Mouse (Mus musculus): Measurements from ENCODE around the gene Iqsec3.

- TF ChIP-seq FLI1 (IDR thresholded peaks at IDR 0.05; ENCODE audit: low read length) (no peak), GATA1 (IDR thresholded peaks at IDR 0.05; ENCODE audit: borderline replicate concordance, low read length) (no peak)
These were observed 68.2 kb downstream of the Iqsec3 start for GRCm38 (mm10) chr6:121405311-121405710.
